Mouse (Mus musculus): ENCODE measurements around the gene Dph1. TPM values are rescaled to one million over a fixed set of nuclear protein-coding genes. Genes with fewer than 3 reads are reported as not detected.
A peak's percentile ranks its signal among the peaks of the same experiment; 100 is the strongest.

Gene Dph1
- polyA plus RNA-seq, 1 experiment from 2014 or later, result 30.3 TPM

DNA sequence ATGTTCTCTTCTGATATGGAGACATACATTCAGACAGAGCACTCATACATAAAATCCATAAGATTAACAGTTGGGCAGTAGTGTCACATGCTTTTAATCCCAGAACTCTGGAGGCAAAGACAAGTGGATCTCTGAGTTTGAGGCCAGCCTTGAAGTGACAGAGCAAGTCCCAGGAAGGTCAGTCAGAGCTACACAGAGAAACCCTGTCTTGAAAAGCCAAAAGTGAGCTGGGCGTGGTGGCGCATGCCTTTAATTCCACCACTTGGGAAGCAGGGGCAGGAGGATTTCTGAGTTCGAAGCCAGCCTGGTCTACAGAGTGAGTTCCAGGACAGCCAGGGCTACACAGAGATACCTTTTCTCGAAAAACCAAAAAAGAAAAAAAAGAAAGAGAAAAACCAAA lies 33.8 kb upstream of the Dph1 start:
- Histone ChIP-seq H3K27ac (ENCODE audit: low read depth, low read length) (no peak overlapping the region), H3K9ac (ENCODE audit: low read depth, low read length) (no peak overlapping the region), H3K27me3 (replicated peaks; ENCODE audit: control insufficient read depth, insufficient read depth, low read length) (no peaks in the 10 kb centered on the region; the same call in 1 of the 2 replicates), H3K36me3 (ENCODE audit: control insufficient read depth, insufficient read depth, low read length) (no peaks in the 10 kb centered on the region), H3K4me2 (no peak overlapping the region), H3K4me3 (ENCODE audit: low read depth, low read length) (no peak overlapping the region), H3K9me3 (ENCODE audit: control insufficient read depth, low read length) (no peaks in the 10 kb centered on the region), H3K4me1 (replicated peaks; ENCODE audit: control insufficient read depth, insufficient read depth, low read length) (no peaks in the 10 kb centered on the region; the same call in 1 of the 2 replicates)
- DNase-seq (ENCODE audit: low spot score), result no peak
- no peak for ATAC-seq (replicated peaks; ENCODE audit: low FRiP score)
- WGBS, result 93% methylated on average over 4 of the region's 4 CpGs

- H3K4me1 ChIP-seq (replicated peaks; ENCODE audit: control insufficient read depth, insufficient read depth, low read length), result no peaks in the 10 kb centered on the region; the same call in 1 of the 2 replicates
- 84% methylated on average over 12 of the region's 12 CpGs for WGBS
- H3K36me3 ChIP-seq (ENCODE audit: control insufficient read depth, insufficient read depth, low read length), result no peaks in the 10 kb centered on the region
- H3K27ac ChIP-seq (ENCODE audit: low read depth, low read length), result no peak overlapping the region
- no peak overlapping the region for H3K9ac ChIP-seq (ENCODE audit: low read depth, low read length)
- H3K4me3 ChIP-seq (ENCODE audit: low read depth, low read length), result no peak overlapping the region
- no peaks in the 10 kb centered on the region; the same call in 1 of the 2 replicates for H3K27me3 ChIP-seq (replicated peaks; ENCODE audit: control insufficient read depth, insufficient read depth, low read length)
- no peaks in the 10 kb centered on the region for H3K9me3 ChIP-seq (ENCODE audit: control insufficient read depth, low read length)
- ATAC-seq (replicated peaks; ENCODE audit: low FRiP score), result no peak
- H3K4me2 ChIP-seq, result no peak overlapping the region
- DNase-seq (ENCODE audit: low spot score), result no peak
Measured at GRCm38 (mm10) chr11:75224062-75224461, 33.0 kb upstream of the Dph1 start.

DNA sequence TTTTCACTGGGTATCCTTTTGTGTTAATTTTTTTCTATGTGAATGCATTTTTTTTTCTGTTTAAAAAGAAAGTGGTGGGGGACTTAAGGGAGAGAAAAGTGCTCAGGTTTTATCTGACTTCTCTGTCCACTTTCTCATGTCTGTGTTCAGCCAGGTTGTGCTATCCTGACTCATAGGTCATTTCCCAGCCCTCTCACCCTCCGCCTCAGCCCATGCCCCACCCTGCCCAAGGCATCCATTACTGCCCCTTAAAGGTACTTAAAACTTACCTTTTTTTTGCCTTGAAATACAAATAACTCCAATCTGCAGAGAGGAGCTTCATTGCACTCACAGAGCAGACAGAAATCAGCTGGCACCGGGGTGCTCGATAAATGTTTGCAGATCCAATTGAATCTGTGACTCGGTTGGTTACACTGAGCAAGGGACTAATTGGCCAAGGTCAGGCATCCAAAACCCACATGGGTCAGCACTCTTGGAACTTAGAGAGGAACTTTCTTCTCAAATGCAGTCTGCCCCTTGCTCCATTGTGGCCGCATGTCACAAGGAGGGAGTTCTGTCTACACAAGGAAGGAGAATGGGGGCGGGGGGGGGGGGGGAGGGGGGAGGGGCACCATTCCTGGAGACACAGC lies 29.6 kb upstream of the Dph1 start:
- H3K36me3 ChIP-seq (ENCODE audit: control insufficient read depth, insufficient read depth, low read length), result no peaks in the 10 kb centered on the region
- ATAC-seq (replicated peaks; ENCODE audit: low FRiP score), result no peak
- 0 out of 2 replicates have a peak, but pooled peaks cover under 1% of the 10 kb centered on the region for H3K27me3 ChIP-seq (replicated peaks; ENCODE audit: control insufficient read depth, insufficient read depth, low read length)
- H3K9ac ChIP-seq (ENCODE audit: low read depth, low read length), result no peak overlapping the region
- H3K4me1 ChIP-seq (replicated peaks; ENCODE audit: control insufficient read depth, insufficient read depth, low read length), result peaks cover 3% of the 10 kb centered on the region
- H3K9me3 ChIP-seq (ENCODE audit: control insufficient read depth, low read length), result no peaks in the 10 kb centered on the region
- 66% methylated on average over 5 of the region's 6 CpGs for WGBS
- no peak overlapping the region for H3K27ac ChIP-seq (ENCODE audit: low read depth, low read length)
- DNase-seq (ENCODE audit: low spot score), result no peak
- no peak overlapping the region for H3K4me3 ChIP-seq (ENCODE audit: low read depth, low read length)
- no peak overlapping the region for H3K4me2 ChIP-seq

DNA sequence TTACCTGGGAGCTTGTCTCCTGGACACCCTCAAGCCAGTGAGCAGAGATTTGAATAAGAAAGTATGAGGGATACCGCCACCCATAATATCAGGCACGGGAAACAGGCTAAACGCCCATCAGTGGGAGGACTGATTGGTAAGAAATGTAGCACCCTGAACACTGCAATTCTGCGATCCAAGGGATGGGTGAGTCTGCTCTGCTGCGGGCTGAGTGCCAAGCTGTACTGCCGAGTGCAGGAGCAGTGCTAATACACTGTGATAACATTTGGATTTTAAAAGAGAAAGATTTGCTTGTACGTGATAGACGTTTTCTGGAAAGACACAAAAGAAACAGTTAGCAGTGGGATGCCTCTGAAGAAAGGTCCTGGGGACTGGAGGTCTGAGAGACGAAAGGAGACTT lies 29.1 kb upstream of the Dph1 start:
- Histone ChIP-seq H3K27me3 (replicated peaks; ENCODE audit: control insufficient read depth, insufficient read depth, low read length) (0 out of 2 replicates have a peak, but pooled peaks cover 4% of the 10 kb centered on the region), H3K9ac (ENCODE audit: low read depth, low read length) (no peak overlapping the region), H3K9me3 (ENCODE audit: control insufficient read depth, low read length) (no peaks in the 10 kb centered on the region), H3K27ac (ENCODE audit: low read depth, low read length) (no peak overlapping the region), H3K4me1 (replicated peaks; ENCODE audit: control insufficient read depth, insufficient read depth, low read length) (peaks cover 7% of the 10 kb centered on the region), H3K4me3 (ENCODE audit: low read depth, low read length) (no peak overlapping the region), H3K4me2 (no peak overlapping the region), H3K36me3 (ENCODE audit: control insufficient read depth, insufficient read depth, low read length) (no peaks in the 10 kb centered on the region)
- 61% methylated on average over 9 of the region's 9 CpGs for WGBS
- DNase-seq (ENCODE audit: low spot score) (no peak), ATAC-seq (replicated peaks; ENCODE audit: low FRiP score) (no peak)

DNA sequence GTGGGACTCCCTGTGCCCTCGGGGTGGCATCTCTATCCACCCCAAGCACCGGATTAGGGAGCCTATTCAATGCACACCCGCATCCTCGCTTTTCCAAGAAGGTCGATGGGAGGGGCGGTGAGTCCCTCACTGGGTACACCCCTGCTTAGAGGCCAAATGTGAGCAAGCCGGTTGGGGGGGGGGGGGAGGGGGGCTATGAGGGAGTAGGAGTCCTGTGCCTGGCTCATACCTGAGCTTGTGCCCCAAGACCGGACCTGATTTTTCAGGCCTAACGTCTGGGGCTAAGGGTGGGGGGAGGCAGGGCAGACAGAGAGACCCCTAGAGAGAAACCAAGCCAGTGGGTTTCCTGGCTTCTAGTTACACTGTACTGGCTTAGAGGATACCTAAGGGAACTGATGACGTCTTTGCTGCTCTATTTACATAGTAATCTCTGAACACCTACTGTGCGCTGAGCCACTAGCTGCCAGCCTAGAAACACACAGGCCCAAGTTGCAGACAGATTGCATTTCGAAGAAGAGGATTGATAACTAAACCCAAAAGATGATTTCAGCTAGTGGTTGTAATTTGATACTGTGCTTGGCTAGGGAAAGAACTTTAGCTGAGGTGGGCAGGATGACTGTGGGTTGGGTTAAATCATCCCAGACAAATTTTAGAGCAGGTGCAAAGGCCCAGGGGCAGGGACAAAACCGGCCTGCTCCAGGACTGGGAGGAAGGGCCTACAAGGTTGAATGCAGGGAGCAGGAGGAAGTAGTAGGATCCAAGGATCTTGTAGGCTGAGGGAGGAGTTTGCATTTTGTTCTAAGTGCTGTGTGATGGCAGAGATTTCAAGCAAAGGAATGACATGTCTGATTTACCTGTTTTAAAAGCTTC lies 23.3 kb upstream of the Dph1 start:
- peak overlapping the region; percentile 53 for H3K4me2 ChIP-seq
- DNase-seq (ENCODE audit: low spot score) (no peak), ATAC-seq (replicated peaks; ENCODE audit: low FRiP score) (0 out of 2 replicates have a peak, but pooled peaks have one; percentile 8)
- peak overlapping the region; percentile 38 for H3K9ac ChIP-seq (ENCODE audit: low read depth, low read length)
- WGBS, result 36% methylated on average over 13 of the region's 13 CpGs
- H3K36me3 ChIP-seq (ENCODE audit: control insufficient read depth, insufficient read depth, low read length), result no peaks in the 10 kb centered on the region
- peaks cover 48% of the 10 kb centered on the region for H3K4me1 ChIP-seq (replicated peaks; ENCODE audit: control insufficient read depth, insufficient read depth, low read length)
- H3K4me3 ChIP-seq (ENCODE audit: low read depth, low read length), result peak overlapping the region; percentile 25
- no peaks in the 10 kb centered on the region for H3K9me3 ChIP-seq (ENCODE audit: control insufficient read depth, low read length)
- H3K27me3 ChIP-seq (replicated peaks; ENCODE audit: control insufficient read depth, insufficient read depth, low read length), result 0 out of 2 replicates have a peak, but pooled peaks cover 13% of the 10 kb centered on the region
- H3K27ac ChIP-seq (ENCODE audit: low read depth, low read length), result 0 out of 2 replicates have a peak overlapping the region, but pooled peaks have one; percentile 5

GRCm38 (mm10) chr11:75213372-75214080 lies 22.5 kb upstream of the Dph1 start:
- Histone ChIP-seq H3K4me3 (ENCODE audit: low read depth, low read length) (peak overlapping the region; percentile 25), H3K36me3 (ENCODE audit: control insufficient read depth, insufficient read depth, low read length) (no peaks in the 10 kb centered on the region), H3K27me3 (replicated peaks; ENCODE audit: control insufficient read depth, insufficient read depth, low read length) (0 out of 2 replicates have a peak, but pooled peaks cover 13% of the 10 kb centered on the region), H3K9ac (ENCODE audit: low read depth, low read length) (peak overlapping the region; percentile 38), H3K9me3 (ENCODE audit: control insufficient read depth, low read length) (no peaks in the 10 kb centered on the region), H3K4me1 (replicated peaks; ENCODE audit: control insufficient read depth, insufficient read depth, low read length) (peaks cover 54% of the 10 kb centered on the region), H3K27ac (ENCODE audit: low read depth, low read length) (peak overlapping the region; percentile 58), H3K4me2 (peak overlapping the region; percentile 53)
- WGBS, result 13% methylated on average over 35 of the region's 35 CpGs
- ATAC-seq (replicated peaks; ENCODE audit: low FRiP score), result peak; percentile 46
- peak; percentile 58 for DNase-seq (ENCODE audit: low spot score)

- H3K4me1 ChIP-seq (replicated peaks; ENCODE audit: control insufficient read depth, insufficient read depth, low read length), result peaks cover 55% of the 10 kb centered on the region
- H3K4me3 ChIP-seq (ENCODE audit: low read depth, low read length), result no peak overlapping the region
- no peaks in the 10 kb centered on the region for H3K36me3 ChIP-seq (ENCODE audit: control insufficient read depth, insufficient read depth, low read length)
- H3K27ac ChIP-seq (ENCODE audit: low read depth, low read length), result peak overlapping the region; percentile 34; the same call in 1 of the 2 replicates
- no peak overlapping the region for H3K4me2 ChIP-seq
- H3K27me3 ChIP-seq (replicated peaks; ENCODE audit: control insufficient read depth, insufficient read depth, low read length), result 0 out of 2 replicates have a peak, but pooled peaks cover 13% of the 10 kb centered on the region
- ATAC-seq (replicated peaks; ENCODE audit: low FRiP score) (no peak), DNase-seq (ENCODE audit: low spot score) (no peak)
- 55% methylated on average over 3 of the region's 3 CpGs for WGBS
- H3K9ac ChIP-seq (ENCODE audit: low read depth, low read length), result no peak overlapping the region
- H3K9me3 ChIP-seq (ENCODE audit: control insufficient read depth, low read length), result no peaks in the 10 kb centered on the region
Measured at GRCm38 (mm10) chr11:75212876-75213275, 21.8 kb upstream of the Dph1 start.

DNA sequence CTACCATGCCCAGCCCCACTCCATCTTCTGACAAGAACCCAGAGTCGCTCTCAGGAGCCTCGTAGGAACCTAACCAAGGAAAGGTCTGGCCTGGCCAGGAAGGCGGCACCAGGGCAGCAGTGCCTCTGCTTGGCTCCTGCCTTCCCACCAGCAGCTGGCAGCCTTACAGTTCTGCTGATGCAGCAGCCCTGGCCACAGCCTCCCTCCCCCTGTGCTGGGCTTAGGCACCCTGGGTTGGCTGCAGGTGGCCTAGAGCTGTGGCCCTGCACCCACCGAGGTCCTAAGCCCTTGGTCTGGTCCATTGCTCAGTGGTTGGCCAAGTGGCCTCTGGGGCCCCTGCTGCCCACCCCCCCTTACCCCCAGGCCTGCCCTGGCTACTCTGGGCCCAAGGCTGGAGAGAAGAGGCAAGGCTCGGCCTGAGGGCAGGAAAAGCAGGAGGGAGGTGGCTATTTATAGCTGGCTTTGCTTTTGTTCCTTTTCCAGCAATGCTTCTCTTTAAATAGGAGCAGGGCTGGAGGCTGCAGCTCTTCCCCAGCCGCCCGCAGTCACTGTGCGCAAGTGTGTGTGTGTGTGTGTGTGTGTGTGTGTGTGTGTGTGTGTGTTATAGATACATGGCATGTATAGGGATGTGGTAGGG lies 21.1 kb upstream of the Dph1 start:
- peaks cover 55% of the 10 kb centered on the region for H3K4me1 ChIP-seq (replicated peaks; ENCODE audit: control insufficient read depth, insufficient read depth, low read length)
- 62% methylated on average over 8 of the region's 8 CpGs for WGBS
- H3K36me3 ChIP-seq (ENCODE audit: control insufficient read depth, insufficient read depth, low read length), result no peaks in the 10 kb centered on the region
- H3K9ac ChIP-seq (ENCODE audit: low read depth, low read length), result no peak overlapping the region
- H3K9me3 ChIP-seq (ENCODE audit: control insufficient read depth, low read length), result no peaks in the 10 kb centered on the region
- no peak for DNase-seq (ENCODE audit: low spot score)
- peak overlapping the region; percentile 49; the same call in 1 of the 2 replicates for H3K27ac ChIP-seq (ENCODE audit: low read depth, low read length)
- ATAC-seq (replicated peaks; ENCODE audit: low FRiP score), result no peak
- H3K4me2 ChIP-seq, result no peak overlapping the region; the same call in 1 of the 2 replicates
- no peak overlapping the region for H3K4me3 ChIP-seq (ENCODE audit: low read depth, low read length)
- H3K27me3 ChIP-seq (replicated peaks; ENCODE audit: control insufficient read depth, insufficient read depth, low read length), result 0 out of 2 replicates have a peak, but pooled peaks cover 13% of the 10 kb centered on the region
